Mouse (Mus musculus) erythroblast, embryonic 14.5 days (primary cell): ENCODE measurements around the gene Fam222a.

Experiments
- GATA1 ChIP-seq: IDR thresholded peaks from 2 replicates; pipeline ENCODE4 v1.6.1; 2012; ENCODE audit warnings: low read length, inconsistent platforms, mixed read lengths
- TAL1 ChIP-seq: IDR thresholded peaks from 3 replicates; pipeline ENCODE4 v1.6.1; 2012; ENCODE audit warnings: low read length, inconsistent platforms, mixed read lengths

DNA sequence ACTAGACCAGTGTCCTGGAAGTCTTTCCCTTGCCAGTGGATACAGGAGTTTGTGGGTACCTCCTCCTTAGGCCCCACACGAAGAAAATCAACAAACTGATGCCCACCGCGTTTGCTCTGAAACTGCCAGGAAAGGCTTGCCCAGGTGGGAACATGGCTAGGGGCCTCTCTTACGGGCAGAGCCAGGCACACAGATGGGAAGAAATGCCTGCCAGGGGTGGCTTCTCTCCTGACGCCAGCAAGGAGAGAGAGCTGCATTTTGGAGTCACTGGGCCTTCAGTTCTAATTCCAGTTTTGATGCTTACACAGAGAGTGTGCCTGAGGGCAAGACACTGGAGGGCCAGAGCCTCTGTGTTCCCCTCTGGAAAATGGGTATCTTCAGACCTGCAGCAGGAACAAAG, 78.1 kb downstream of the Fam222a start:
- TF ChIP-seq GATA1 (no peak), TAL1 (no peak)
